Mouse (Mus musculus): ENCODE measurements around the gene Tcp11l1.

- TF ChIP-seq POLR2A (IDR thresholded peaks at IDR 0.05; ENCODE audit: borderline replicate concordance, extremely low read depth, insufficient read depth, insufficient read length, poor library complexity, severe bottlenecking) (no peak), CTCF (IDR thresholded peaks at IDR 0.05; ENCODE audit: borderline replicate concordance, extremely low read depth, insufficient read depth, insufficient read length) (no peak)
Measured at GRCm38 (mm10) chr2:104709786-104710337, 2.1 kb downstream of the Tcp11l1 start.
